Mouse (Mus musculus) spleen, adult 12 weeks (tissue): ENCODE measurements around the gene Rgs3.

Source experiments
- DNase-seq: peaks from one replicate; pipeline ENCODE4 v3.0.0; 2022; ENCODE audit warnings: low spot score

Gene Rgs3

GRCm38 (mm10) chr4:62659264-62659663 is 99.6 kb downstream of the Rgs3 start:
- DNase-seq = no peak

DNA sequence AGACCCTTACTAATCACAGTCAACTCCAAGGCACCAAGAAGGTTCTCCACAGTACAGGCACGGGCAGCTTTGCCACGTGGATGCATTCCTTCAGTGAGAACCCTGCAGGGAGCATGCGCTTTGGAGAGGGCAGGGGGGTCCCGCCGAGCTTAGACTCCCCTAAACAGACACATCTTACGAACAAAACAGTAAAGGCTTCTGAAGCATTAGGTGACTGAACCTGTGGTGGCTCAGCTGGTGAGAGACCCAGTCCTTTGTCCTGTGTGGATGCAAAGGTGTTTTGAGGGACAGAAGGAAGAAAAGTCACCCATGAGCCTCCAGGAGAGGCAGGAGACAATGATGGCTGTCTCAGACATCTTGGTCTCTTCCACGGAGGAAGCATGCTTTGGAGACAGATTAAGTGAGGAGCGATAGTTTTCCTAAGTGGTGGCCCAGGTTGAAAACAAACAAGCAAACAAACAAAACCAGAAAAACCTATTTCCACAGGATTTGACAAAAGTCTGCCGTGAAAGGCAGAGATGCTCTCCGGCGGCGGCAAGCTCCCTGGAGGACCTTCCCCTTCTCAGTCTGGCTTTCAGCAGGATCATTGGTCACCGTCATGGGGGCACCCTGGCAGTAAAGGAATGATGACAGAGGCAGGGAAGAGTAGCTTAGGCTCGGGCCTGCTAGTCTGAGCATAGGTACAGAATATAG is 100.4 kb downstream of the Rgs3 start:
- no peak for DNase-seq

DNA sequence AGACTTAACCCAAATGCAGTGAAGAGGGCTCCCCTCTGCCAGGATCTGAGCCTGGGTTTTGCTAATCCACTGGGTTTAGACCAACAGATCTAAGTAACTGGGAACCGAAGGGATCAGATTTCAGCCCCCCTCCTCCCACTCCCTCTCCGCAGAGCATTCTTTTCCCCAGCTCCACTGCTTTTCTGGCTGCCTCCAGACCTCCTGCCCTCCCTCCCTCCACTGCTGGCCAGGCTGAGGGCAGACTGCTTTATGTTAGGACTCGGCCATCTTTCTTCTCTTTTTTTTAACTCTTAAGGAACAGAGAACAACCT is 100.9 kb downstream of the Rgs3 start:
- no peak for DNase-seq

DNA sequence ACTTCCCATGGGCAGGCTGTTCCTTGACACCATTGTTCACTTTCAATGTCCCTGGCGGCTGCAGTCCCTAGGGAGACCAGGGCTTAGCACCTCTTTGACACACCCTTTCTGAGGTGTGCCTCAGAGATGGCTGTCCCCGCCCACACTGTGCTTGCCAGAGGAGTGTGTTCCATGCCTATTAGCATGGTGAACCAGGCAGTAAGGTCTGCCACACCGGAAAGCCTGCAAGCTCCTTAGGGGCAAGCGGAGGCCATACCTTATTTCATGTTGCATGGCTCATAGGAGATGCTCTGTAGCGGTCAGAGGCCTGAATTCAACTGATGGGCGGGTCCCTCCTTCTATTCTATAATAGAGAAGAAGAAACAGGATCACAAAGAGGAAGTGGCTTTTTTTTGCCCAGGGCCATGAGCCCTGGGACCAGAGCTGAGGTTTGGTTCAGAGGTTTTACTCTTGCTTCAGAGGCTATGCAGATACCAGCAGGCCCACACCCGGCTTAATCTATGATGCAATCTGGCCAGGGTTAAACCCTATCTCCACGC is 101.7 kb downstream of the Rgs3 start:
- peak; percentile 15 for DNase-seq

DNA sequence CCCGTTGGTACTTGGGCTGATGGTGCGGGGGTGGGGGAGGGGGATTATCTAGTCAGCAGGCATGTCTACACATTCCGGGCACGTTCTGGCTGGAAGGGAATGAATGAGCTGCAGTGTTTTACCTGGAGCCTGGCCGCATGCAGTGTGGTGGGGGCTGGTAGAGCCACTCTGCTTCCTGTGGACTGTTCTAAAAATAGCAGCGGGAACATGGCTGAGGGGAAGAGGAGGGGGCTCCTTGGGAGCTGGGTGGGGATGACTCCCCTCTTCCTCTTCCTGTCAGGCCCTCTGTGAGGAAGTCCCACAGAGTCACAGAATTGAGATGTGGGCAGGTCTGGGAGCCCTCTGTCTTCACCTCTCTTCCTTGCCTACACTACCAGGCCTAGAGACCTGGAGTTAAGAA is 103.7 kb downstream of the Rgs3 start:
- no peak for DNase-seq

DNA sequence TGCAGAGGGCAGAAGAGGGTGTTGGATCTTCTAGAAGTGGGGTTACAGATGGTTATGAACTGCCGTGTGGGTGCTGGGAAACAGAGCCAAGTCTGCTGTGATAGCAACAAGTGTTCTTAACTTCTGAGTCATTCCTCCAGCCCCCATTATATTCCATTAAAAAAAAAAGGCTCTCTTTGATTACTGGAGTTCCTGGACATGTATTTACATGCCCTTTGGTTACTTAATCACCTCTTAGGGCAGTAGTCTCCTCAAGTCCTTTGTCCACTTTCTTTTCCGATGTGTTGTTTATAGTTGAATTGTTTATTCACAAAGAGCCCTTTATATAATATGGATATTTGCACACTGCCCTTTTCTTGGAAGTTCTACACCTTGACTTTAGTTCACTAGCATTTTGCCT is 106.2 kb downstream of the Rgs3 start:
- DNase-seq = no peak

DNA sequence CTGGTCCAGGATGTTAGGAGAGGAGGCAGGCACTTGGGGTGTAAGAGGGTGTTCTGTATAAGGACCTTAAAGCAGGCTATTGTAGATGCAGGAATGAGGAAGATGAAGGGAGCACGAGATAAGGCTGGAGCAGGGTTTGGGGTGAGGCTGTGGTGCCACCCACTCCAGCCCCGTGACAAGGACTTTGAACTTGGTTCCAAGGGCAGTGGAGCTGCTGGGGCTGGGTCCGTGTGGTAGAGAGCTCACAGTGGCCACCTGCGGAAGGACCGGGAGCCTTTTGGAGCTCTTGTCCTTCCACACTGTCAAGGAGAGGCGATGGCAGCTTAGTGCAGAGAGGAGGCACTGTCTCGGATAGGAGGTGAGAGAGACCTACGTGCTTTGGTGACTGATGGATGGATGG is 109.0 kb downstream of the Rgs3 start:
- no peak for DNase-seq

DNA sequence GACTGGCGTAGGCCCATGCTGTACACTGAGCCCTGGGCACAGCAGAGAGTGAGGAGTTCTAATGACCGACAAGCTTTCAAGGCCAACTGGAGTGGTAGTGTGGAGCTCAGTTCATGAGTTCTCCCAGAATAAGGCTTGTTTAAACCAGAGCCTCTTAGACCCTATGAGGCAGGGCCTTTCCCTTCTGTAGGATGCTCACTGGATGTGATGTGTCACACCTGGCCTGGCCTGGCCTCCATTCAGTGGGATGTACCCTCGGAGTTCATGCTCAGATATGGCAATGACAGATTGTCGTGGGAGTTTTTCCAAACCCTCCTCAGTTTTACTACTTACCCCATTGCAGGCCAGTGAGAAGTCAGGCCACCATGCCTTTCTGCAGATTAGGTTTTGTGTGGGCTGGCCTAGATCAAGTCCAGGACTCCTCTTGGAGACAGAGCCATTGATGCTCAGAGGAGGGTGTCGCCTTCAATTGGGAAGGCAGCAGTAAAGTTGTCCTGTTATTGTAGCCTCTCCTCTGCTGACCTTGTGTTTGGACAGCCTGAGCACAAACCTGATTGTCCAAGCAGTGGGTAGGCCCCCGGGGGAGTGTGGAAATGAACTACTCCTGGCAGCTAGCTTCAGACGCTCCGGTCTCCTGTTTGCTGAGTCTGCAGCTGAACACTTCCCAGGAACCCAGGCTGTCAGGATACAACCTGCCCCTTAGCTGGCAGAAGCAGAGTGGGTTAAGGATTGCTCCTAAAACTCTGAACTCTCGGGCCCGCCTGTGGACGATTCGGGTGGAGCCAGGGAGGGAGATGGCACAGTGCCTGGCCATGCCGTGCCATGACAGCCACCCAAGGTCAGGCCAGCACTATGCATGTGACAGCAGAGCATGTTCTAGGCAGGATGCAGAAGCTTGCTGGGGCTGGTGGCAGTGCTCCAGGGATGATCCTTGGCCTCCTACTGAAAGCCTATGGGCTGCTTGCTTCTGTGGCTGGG is 109.7 kb downstream of the Rgs3 start:
- DNase-seq = no peak

- DNase-seq = no peak
Measured at GRCm38 (mm10) chr4:62673531-62674030, 113.9 kb downstream of the Rgs3 start.

- no peak for DNase-seq
Measured at GRCm38 (mm10) chr4:62674031-62674995, 114.7 kb downstream of the Rgs3 start.

- no peak for DNase-seq
Measured at GRCm38 (mm10) chr4:62675394-62675793, 115.7 kb downstream of the Rgs3 start.

- DNase-seq = no peak
Measured at GRCm38 (mm10) chr4:62677047-62677737, 117.5 kb downstream of the Rgs3 start.

GRCm38 (mm10) chr4:62679157-62679556 is 119.5 kb downstream of the Rgs3 start:
- DNase-seq = no peak

DNA sequence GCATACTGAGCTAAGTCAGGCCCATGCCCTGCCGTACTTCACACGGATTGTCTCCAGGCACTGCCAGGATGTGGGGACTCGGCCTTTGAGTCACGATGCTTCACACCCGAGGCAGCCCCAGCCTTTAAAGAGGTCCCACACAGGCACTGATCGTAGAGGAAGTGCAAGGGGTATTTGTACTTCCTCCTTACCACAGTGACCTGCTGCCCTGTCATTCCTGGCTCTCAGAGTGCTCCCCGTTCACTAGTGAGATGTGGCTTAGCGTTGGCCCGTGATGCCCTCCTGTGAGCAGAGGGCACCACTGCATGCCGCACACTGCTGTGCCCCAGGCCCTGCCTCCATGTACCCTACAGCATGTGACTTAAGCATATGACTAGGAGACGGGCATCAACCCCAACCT is 121.8 kb downstream of the Rgs3 start:
- no peak for DNase-seq

- no peak for DNase-seq
Measured at GRCm38 (mm10) chr4:62682371-62682770, 122.7 kb downstream of the Rgs3 start.

- no peak for DNase-seq
Measured at GRCm38 (mm10) chr4:62683148-62683547, 123.5 kb downstream of the Rgs3 start.

DNA sequence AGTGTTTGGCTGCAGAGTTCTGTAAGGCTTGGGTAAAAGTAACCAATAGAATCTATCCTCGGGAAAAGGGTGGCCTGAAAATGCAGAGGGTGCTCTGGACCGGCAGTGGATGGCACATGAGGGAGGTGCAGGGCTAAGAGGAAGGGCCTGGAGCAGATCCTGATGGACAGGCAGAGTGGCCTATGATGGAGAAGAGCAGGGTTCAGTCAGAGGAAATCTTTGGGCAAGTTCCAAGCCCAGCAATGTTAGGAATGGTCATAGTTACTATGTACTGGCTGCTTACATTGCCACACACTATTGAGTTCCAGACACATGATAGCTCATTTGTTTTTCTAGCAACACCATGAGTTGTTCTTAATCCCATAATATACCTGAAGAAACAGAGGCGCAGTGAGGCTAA is 124.7 kb downstream of the Rgs3 start:
- no peak for DNase-seq

DNA sequence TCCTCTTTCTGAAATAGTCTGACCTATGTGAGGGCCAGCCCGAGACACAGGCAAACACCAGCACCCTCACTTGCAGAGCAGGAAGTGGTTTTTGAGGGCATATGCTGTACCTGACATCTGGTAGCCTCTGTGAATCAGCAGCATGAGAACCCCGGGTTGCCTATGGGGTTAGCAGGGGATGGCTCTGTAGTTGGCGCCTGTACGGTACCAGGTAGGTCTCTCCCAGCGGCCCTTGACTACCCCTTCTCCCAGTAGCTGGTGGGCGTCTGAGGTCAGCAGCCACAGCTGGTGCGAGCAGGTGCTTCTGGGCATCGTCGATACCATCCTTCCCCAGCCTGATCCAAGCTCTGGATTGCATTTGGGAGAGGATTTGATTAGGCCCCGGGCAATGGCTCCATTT is 125.6 kb downstream of the Rgs3 start:
- no peak for DNase-seq

DNA sequence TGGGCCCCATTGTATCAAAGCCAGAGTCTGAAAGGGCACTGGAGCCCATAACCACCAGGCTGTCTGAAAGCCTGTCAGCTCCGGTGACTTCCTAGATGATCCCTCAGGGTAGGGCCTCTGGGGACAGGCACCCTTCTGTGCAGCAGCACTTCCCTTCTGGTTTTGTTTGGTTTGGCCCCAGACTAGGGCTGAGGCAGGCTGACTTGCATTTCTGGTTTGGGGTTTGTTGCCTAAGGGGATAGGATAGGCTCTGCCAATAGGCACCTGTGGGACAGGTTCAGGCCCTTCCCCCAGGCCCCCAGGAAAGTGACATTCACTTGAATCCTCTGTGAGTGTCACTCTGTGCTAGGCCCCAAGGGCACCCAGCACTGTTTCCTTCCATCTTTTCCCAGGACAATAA is 127.1 kb downstream of the Rgs3 start:
- no peak for DNase-seq

DNA sequence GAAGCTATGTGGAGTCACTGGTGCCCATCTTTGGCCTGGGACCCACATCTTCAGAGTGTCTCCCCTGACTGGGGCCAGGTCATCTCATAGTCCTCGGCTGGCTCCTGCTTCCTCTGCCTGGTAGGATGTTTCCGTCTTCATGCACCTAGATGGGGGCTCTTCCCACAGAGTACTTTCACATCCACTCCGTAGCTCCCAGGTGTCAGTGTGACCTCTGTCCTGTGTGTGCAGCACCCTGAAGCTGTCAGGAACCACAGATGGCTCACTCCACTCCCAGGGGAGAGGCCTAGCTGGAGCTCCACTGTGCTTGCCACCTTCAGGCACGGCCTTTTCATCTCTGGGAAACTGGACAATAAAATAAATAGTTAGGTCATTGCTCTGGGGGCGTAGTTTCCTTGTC is 128.5 kb downstream of the Rgs3 start:
- no peak for DNase-seq

DNA sequence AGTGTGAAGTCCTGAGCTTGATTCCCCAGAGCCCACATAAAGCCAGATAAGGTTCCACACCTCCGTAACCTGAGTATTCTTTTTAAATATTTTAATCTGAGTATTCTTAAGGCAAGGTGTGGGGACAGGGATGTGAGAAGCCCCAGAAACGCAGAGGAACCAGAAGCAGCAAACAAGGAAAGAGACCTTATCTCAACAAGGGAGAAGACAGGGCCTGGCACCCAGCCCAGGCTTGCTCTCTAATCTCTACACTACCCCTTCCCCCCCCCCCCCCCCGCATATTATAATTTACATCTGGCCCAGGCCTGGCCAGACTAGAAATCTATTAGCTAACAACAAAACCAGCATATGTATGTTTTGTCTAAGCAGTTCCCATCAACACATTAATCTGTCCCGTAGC is 131.3 kb downstream of the Rgs3 start:
- DNase-seq = no peak
